Mouse (Mus musculus) thymus, postnatal 36 days (tissue): ENCODE measurements around the gene Gemin6.
"Not testable (repeated sequence)": the region's sequence is repeated elsewhere in the genome, so short reads cannot be mapped to it uniquely, and the experiment has no call there.

ENCODE experiments used
- DNase-seq, 2 experiments: peaks; one replicate each; pipeline ENCODE4 v3.0.0; 2022; ENCODE audit warnings: mixed read lengths in 2 of 2

The Gemin6 gene

DNA sequence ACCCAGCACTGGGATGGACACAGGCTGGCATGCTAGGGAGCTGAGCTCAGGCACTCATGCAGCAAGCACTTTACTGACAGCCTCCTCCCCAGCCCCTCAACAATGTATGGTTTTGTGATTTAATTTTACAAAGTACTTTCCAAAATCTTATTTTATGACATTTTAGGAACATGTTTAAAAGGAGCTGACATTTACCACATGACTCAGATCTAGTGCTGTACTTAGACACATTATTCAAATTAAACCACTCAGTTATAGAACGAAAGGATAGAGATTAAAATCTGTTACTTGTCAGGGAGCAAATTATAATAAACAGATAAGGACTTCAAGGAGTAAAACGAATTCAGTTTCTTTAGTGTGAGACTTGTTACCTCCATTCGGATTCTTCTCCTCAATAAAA is 11.2 kb downstream of the Gemin6 start:
- no peak for DNase-seq

GRCm38 (mm10) chr17:80236805-80237204 is 12.6 kb downstream of the Gemin6 start:
- no peak for DNase-seq

GRCm38 (mm10) chr17:80237475-80237874 is 13.2 kb downstream of the Gemin6 start:
- DNase-seq = no peak

GRCm38 (mm10) chr17:80241594-80241993 is 17.4 kb downstream of the Gemin6 start:
- no peak for DNase-seq

DNA sequence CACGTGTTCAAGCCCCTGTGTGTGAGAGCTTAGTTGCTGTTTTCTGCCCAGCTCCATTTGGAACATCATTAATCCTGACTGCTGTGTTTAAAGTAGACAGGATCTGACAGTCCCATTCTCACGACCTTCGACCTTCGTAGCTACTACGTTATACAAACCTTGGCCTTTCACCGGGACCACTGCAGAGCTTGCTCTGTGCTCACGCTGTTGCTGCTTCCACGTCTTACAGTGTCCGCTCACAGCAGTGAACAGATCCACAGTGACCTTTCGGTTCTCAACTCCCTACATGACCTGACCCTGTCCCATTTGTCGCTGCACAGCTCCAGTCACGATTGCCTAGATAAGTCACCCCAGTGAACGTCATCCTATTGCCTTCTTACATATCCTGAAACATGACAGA is 18.9 kb downstream of the Gemin6 start:
- no peak for DNase-seq

GRCm38 (mm10) chr17:80252757-80253525 is 28.7 kb downstream of the Gemin6 start:
- no peak for DNase-seq

DNA sequence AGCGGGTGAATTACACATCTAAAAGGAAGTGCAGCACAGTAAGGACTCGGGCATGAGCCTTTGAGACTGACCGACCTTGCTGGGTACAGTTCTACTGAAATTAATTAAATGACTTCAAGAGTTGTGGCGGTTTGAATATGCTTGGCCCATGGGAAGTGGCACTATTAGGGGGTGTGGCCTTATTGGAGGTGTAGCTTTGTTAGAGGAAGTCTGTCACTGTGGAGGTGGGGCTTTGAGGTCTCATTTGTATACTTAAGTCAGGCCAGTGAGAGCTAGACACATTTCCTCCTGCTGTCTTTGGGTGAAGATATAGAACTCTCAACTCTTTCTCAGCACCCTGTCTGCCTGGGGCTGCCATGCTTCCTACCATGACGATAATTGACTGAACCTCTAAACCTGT is 30.2 kb downstream of the Gemin6 start:
- no peak for DNase-seq

- DNase-seq = no peak
Observed at GRCm38 (mm10) chr17:80255208-80255607, 31.0 kb downstream of the Gemin6 start.

GRCm38 (mm10) chr17:80267065-80267464 is 42.8 kb downstream of the Gemin6 start:
- no peak for DNase-seq

- no peak for DNase-seq
Observed at GRCm38 (mm10) chr17:80268151-80268550, 43.9 kb downstream of the Gemin6 start.

DNA sequence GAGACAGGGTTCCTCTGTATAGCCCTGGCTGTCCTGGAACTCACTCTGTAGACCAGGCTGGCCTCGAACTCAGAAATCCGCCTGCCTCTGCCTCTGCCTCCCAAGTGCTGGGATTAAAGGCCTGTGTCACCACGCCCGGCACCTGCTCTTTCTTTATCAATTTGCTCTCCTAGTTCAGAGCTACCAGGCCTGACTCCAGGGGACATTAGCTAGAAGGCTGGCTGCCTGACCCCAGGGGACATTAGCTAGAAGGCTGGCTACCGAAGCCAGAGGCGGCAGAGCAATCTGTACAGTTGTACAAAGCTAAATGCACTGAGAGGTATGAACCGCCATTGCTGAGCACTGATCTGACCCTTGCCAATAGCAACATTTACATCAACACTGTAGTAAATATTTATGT is 46.4 kb downstream of the Gemin6 start:
- not testable (repeated sequence) for DNase-seq
